Mouse (Mus musculus): ENCODE data around the gene AW549877. TPM values are rescaled to one million over a fixed set of nuclear protein-coding genes. Genes with fewer than 3 reads are reported as not detected.
A peak's percentile ranks its signal among the peaks of the same experiment; 100 is the strongest.

AW549877 gene
- total RNA-seq, 2 experiments from 2014 or later = 41.1 to 45.1 TPM

DNA sequence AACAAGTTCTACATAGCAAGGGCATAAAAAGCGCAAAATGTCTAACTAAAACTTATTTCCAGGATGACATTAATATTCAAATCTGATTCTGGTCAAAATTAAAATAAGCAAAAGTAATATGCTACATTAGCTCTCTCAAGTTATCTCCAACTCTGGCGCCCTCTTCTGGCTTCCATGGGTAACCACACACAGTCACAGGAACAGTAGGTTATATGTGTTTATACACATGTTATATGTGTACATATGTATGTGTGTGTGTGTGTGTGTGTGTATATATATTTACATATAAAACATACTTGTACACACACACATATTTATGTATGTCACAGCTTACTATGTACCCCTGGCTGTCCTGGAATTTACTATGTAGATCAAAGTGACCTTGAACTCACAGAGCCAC lies 7.6 kb downstream of the AW549877 start:
- DNase-seq (ENCODE audit: extremely low spot score in 1 of 2, low spot score in 1 of 2) = peak in 1 of 2 experiments; percentile 45

GRCm38 (mm10) chr15:3984876-3985275 lies 10.7 kb downstream of the AW549877 start:
- no peak for DNase-seq (ENCODE audit: extremely low spot score in 1 of 2, low spot score in 1 of 2)

DNA sequence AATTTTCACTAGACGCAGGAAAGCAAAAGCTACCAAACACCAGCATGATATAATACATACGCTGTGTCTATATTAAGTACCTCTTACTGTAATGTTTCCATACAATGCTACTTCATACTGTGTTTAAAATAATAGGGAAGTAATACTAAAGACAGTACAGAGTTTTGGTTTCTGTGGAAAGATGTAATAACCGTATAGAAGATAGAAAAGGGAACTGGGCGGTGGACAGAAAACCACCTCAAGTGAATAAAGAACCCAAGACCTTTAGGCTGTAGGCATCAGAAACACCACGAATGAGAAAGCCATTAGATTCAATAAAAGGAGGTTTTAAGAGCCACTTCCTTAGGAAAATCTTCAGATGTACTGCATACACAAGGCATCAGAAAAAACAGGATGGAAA lies 12.8 kb downstream of the AW549877 start:
- DNase-seq (ENCODE audit: extremely low spot score in 1 of 2, low spot score in 1 of 2) = no peak

DNA sequence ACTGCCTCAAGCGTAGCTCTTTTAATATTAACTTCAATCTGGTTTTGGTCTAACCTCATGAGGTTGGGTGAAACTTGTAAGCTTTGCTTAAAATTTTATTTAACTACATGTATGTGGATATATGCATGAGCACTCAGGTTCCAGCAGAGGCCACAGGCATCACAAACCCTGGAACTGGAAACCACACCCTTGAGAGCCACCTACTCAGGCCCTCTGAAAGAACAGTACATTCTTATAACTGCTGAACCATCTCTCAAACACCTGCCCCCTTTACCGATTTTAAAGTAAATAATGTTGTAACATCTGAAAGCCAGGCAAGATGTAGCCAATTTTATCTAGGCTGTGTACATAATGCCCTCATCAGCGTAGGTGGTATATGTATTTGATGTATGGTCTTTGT lies 15.7 kb downstream of the AW549877 start:
- no peak for DNase-seq (ENCODE audit: extremely low spot score in 1 of 2, low spot score in 1 of 2)

GRCm38 (mm10) chr15:3979061-3979848 lies 16.3 kb downstream of the AW549877 start, which contains the start of gene Fbxo4:
Fbxo4 (minus strand) TSS chr15:3979573.
- peak; percentile 64 to 72 for DNase-seq (ENCODE audit: extremely low spot score in 1 of 2, low spot score in 1 of 2)

GRCm38 (mm10) chr15:3978279-3978678 lies 17.3 kb downstream of the AW549877 start:
- no peak for DNase-seq (ENCODE audit: extremely low spot score in 1 of 2, low spot score in 1 of 2)

GRCm38 (mm10) chr15:3973300-3973699 lies 22.2 kb downstream of the AW549877 start:
- DNase-seq (ENCODE audit: extremely low spot score in 1 of 2, low spot score in 1 of 2) = no peak

GRCm38 (mm10) chr15:3970193-3970592 lies 25.4 kb downstream of the AW549877 start:
- no peak for DNase-seq (ENCODE audit: extremely low spot score in 1 of 2, low spot score in 1 of 2)

DNA sequence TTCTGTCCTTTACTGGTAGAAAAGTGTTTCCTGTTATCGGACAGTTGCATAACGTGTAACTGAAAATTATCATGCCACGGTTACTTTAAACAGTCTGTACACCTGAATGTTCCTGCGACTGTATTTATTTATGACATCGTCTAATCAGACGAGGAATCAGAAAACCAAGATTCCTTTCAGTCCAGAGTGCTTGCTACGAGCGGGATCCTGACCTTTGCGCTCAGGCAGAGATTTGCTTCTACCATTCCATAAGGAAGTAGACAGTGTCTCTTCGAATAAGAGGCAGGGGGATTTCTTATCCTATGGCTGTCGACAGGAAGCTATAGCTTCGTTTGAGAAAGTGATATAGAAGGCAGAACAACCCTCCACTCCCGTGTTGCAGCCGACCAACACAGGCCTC lies 25.8 kb downstream of the AW549877 start:
- DNase-seq (ENCODE audit: extremely low spot score in 1 of 2, low spot score in 1 of 2) = no peak

- no peak for DNase-seq (ENCODE audit: extremely low spot score in 1 of 2, low spot score in 1 of 2)
Observed at GRCm38 (mm10) chr15:3962251-3962650, 33.3 kb downstream of the AW549877 start.

GRCm38 (mm10) chr15:3960094-3960493 lies 35.5 kb downstream of the AW549877 start:
- no peak for DNase-seq (ENCODE audit: extremely low spot score in 1 of 2, low spot score in 1 of 2)

- DNase-seq (ENCODE audit: extremely low spot score in 1 of 2, low spot score in 1 of 2) = peak; percentile 17 to 59
Observed at GRCm38 (mm10) chr15:3957982-3958381, 37.6 kb downstream of the AW549877 start.

DNA sequence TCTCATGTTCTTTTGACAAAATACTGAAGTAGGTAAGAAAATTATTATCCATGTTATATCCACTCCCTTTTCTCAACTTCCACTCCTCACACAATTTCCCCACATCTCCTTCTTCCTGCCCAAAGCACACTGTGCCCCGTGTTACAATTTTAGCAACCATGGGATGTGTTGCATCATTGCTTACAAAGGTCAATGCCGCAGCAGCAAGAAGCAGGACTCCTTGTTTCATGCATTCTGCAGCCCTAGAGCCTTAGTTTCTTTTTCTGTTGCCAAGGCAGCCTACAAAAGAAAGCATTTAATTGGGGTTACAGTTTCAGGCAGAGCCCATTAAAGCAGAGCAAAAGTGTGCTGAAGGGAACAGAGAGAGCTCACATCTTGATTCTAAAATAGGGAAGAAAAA lies 40.6 kb downstream of the AW549877 start:
- DNase-seq (ENCODE audit: extremely low spot score in 1 of 2, low spot score in 1 of 2) = no peak

DNA sequence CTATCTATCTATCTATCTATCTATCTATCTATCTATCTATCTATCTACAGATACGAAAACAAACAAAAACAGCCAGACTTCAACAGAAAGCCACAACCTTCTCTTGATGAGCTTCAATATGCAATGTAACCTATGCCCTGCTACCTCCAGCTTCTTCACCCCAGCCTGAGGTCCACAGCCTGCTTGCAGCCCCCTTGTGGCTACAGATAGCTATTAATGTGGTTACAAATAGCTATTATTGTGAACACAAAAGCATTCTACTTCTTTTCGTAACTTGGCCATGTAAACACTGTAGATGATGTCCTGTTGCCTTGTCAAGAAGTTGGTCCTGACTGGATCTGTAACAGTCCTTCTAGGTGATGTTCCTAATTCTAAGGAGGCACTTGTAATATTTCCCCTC lies 57.4 kb downstream of the AW549877 start:
- DNase-seq (ENCODE audit: extremely low spot score in 1 of 2, low spot score in 1 of 2) = no peak

- no peak for DNase-seq (ENCODE audit: extremely low spot score in 1 of 2, low spot score in 1 of 2)
Observed at GRCm38 (mm10) chr15:3936056-3936455, 59.5 kb downstream of the AW549877 start.

GRCm38 (mm10) chr15:3933466-3933865 lies 62.1 kb downstream of the AW549877 start:
- no peak for DNase-seq (ENCODE audit: extremely low spot score in 1 of 2, low spot score in 1 of 2)

Other genes starting within 250 kb of the AW549877 start
- 1 to 10 TPM; 6.7 to 8.9 TPM for gene Fbxo4, start 16.2 kb downstream of the AW549877 start, total RNA-seq (2021)
- gene Oxct1, start 30.6 kb upstream of the AW549877 start, total RNA-seq (2021) = 100 to 1,000 TPM; 339 to 348 TPM